Mouse (Mus musculus) intestine, postnatal 0 days (tissue): ENCODE data around the gene Syt13. TPM values are rescaled to one million over a fixed set of nuclear protein-coding genes. Genes with fewer than 3 reads are reported as not detected.

Source experiments
- ATAC-seq: fragments of 200-750 bp; cut with Nextera tagmentation; 2 replicates; pipeline ENCODE4 v1.8.0; 2017; ENCODE audit warnings: mild to moderate bottlenecking, moderate TSS enrichment, moderate library complexity
- H3K27ac ChIP-seq: fragments of 300-500 bp; sonication (generic); 2 replicates; pipeline ENCODE4 v1.5.1; 2014; ENCODE audit warnings: mild to moderate bottlenecking, low read depth, low read length, moderate library complexity
- H3K27me3 ChIP-seq: fragments of 300-500 bp; sonication (generic); replicated peaks from 2 replicates; pipeline ENCODE4 v1.6.1; 2014; ENCODE audit warnings: low read length, mixed read lengths; ENCODE audit not compliant: control insufficient read depth, insufficient read depth
- H3K36me3 ChIP-seq: fragments of 300-500 bp; sonication (generic); 2 replicates; pipeline ENCODE4 v1.6.1; 2014; ENCODE audit warnings: mild to moderate bottlenecking, moderate library complexity; ENCODE audit not compliant: control insufficient read depth, insufficient read depth
- H3K4me1 ChIP-seq: fragments of 300-500 bp; sonication (generic); replicated peaks from 2 replicates; pipeline ENCODE4 v1.6.1; 2014; ENCODE audit warnings: antibody characterized with exemption, low read length, mixed read lengths; ENCODE audit not compliant: control insufficient read depth, insufficient read depth
- H3K4me2 ChIP-seq: fragments of 300-500 bp; sonication (generic); replicated peaks from 2 replicates; pipeline ENCODE4 v1.6.1; 2014; ENCODE audit warnings: low read depth, mild to moderate bottlenecking, moderate library complexity
- H3K4me3 ChIP-seq: fragments of 300-500 bp; sonication (generic); 2 replicates; pipeline ENCODE4 v1.5.1; 2014; ENCODE audit warnings: low read depth, low read length
- H3K9ac ChIP-seq: fragments of 300-500 bp; sonication (generic); 2 replicates; pipeline ENCODE4 v1.6.1; 2014; ENCODE audit warnings: mild to moderate bottlenecking, low read depth, low read length
- H3K9me3 ChIP-seq: fragments of 300-500 bp; sonication (generic); 2 replicates; pipeline ENCODE4 v1.6.1; 2016; ENCODE audit warnings: mixed run types; ENCODE audit not compliant: control insufficient read depth
- CTCF ChIP-seq: sonication (generic); IDR thresholded peaks from 2 replicates; pipeline ENCODE4 v1.5.1; 2016; ENCODE audit warnings: low read depth, mild to moderate bottlenecking, control low read depth, antibody characterized with exemption, moderate library complexity
- WGBS: fragments of 180-500 bp; shearing (Covaris S2); extraction: QIAGEN DNeasy Blood & Tissue Kit; methylation state at CpG from one replicate; pipeline ENCODE4 v1.1.7; 2014; 5-methylcytosine and 5-hydroxymethylcytosine counted together
- polyA plus RNA-seq: library from polyadenylated mRNA; unstranded; fragments of >200 nt; fragmentation: Nextera tagmentation; extraction: Ambion mirVana; gene quantifications from 2 replicates; pipeline ENCODE4 v1.2.1, GENCODE M21; 2015

The Syt13 gene
- polyA plus RNA-seq, 1 experiment from 2014 or later, result 2.5 TPM

DNA sequence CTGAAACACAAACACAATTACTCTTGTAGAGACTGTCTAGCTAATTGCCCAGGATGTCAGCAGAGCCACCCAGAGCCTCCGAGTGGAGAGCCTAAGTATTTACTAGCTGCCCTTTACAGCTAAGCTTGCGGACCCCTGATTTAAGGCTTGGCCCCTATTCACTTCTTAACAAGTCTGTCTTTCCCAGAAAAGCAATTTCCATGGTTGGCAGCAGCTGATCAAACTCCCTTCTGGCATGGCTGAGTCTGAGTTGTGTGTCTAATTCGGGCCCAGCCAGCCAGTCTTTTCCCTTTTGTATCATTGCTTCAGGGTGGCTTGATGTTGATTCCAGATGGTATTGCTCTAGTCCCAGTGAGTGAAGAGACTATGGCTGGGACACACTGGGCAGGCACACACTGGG, 37.4 kb upstream of the Syt13 start:
- H3K9ac ChIP-seq, result no peak overlapping the region
- 76% methylated on average over 3 of the region's 3 CpGs for WGBS
- H3K4me1 ChIP-seq, result no peaks in the 10 kb centered on the region
- no peak overlapping the region for H3K27ac ChIP-seq
- H3K9me3 ChIP-seq, result no peaks in the 10 kb centered on the region
- no peak overlapping the region for H3K4me3 ChIP-seq
- no peak for TF ChIP-seq CTCF
- H3K4me2 ChIP-seq, result no peak overlapping the region
- no peak for ATAC-seq
- no peaks in the 10 kb centered on the region for H3K36me3 ChIP-seq
- no peaks in the 10 kb centered on the region for H3K27me3 ChIP-seq

DNA sequence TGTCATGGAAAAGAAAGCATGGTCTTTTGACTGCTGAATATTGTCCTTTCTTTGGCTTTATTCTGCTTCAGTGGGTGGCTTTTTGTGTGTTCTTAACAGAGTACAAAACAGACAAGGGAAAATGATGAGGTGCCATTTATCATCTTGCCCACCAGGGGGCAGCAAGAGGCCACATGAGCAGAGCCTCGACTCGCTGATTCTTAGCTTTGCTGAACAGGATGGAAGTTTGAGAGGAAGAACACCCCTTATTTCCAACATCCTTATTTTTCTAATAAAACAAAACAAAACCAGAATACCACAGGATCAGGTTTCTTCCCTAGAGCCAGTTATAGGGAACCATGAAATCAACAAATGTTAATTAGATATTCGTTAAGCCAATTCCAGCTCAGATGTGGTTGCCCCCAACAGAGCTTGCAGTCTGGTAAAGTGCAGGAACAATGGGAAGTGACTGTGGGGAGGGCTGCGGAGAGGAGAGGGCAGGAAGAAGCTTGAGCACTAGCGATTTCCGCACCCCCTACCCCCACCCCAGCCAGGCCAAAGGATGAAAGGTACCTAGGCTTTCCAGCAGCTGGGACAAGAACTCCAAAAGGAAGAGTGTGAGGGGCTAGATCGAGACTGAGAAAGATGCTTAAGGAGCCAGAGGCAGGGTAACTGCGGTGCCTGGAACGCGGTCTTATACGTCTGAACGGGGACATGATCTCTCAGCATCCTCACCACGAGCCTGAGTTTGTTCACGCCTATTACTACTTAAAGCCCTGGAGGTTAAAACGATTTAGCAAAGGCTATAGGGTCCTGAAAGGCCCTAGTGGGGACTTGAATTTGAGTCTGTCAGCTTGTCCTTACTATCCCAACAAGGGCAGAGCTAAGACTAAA, 31.6 kb upstream of the Syt13 start:
- no peaks in the 10 kb centered on the region; the same call in 1 of the 2 replicates for H3K27me3 ChIP-seq
- 8% methylated on average over 15 of the region's 15 CpGs for WGBS
- H3K4me3 ChIP-seq, result no peak overlapping the region
- H3K9ac ChIP-seq, result no peak overlapping the region
- TF ChIP-seq CTCF, result peak; percentile 94
- H3K27ac ChIP-seq, result no peak overlapping the region
- no peaks in the 10 kb centered on the region for H3K4me1 ChIP-seq
- H3K9me3 ChIP-seq, result no peaks in the 10 kb centered on the region
- no peak for ATAC-seq
- no peak overlapping the region for H3K4me2 ChIP-seq
- H3K36me3 ChIP-seq, result no peaks in the 10 kb centered on the region

DNA sequence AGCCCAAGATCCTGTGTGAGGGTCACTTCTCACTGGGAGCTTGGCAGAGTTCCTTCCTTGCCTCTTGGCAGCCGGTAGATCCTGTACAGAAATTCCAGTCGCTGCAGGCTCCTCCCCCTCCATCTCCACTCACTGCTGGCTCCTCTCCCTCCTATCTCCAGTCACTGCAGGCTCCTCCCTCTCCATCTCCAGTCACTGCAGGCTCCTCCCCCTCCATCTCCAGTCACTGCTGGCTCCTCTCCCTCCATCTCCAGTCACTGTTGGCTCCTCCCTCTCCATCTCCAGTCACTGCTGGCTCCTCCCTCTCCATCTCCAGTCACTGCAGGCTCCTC, 31.0 kb upstream of the Syt13 start:
- Histone ChIP-seq H3K36me3 (no peaks in the 10 kb centered on the region), H3K9ac (no peak overlapping the region), H3K4me2 (no peak overlapping the region), H3K4me1 (no peaks in the 10 kb centered on the region), H3K27ac (no peak overlapping the region), H3K9me3 (no peaks in the 10 kb centered on the region), H3K27me3 (no peaks in the 10 kb centered on the region; the same call in 1 of the 2 replicates), H3K4me3 (no peak overlapping the region)
- TF ChIP-seq CTCF, result no peak
- ATAC-seq, result no peak
- 4% methylated on average over 2 of the region's 2 CpGs for WGBS

DNA sequence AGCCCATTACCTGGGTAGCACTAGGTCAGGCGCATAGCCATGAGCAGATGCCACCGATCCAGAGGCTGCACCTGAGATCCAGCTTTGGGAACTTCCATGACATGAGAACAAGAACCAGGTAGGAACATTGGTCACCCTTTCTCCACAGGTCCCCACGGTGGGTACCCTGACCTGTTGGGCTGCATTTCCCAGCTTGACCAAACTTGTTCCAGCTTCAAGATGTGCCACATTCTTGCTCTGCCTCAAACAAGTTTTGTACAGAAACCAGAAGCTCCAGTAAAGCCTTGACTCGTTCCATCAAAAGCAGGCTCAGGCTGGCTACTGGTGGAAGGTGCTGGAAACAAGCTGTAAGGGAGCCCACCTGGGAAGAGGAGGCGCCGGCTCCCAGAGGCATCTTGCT, 29.9 kb upstream of the Syt13 start:
- Histone ChIP-seq H3K4me2 (no peak overlapping the region), H3K9me3 (no peaks in the 10 kb centered on the region), H3K4me1 (no peaks in the 10 kb centered on the region), H3K9ac (no peak overlapping the region), H3K27me3 (no peaks in the 10 kb centered on the region; the same call in 1 of the 2 replicates), H3K4me3 (no peak overlapping the region), H3K36me3 (no peaks in the 10 kb centered on the region), H3K27ac (no peak overlapping the region)
- ATAC-seq, result no peak
- no peak for TF ChIP-seq CTCF
- WGBS, result 87% methylated on average over 6 of the region's 6 CpGs

DNA sequence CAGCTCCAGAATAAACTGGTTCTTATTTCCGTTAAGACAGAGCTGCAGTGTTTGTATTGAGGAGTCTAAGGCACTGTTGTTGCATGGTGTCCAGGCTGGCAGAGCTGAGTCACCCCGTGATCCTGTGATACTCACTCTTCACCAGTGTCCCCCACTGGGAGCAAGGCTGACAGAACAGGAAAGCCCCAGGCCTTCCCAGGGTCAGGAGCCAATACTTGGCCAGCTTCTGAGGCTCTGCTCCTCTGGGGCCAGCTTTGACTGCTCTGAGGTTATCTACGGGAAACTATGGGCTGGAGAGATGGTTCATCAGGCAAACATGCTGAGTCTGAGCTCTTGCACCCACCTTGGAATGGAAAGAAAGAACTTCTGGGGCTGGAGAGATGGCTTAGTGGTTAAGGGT, 28.0 kb upstream of the Syt13 start:
- H3K27me3 ChIP-seq, result no peaks in the 10 kb centered on the region; the same call in 1 of the 2 replicates
- H3K27ac ChIP-seq, result no peak overlapping the region
- no peaks in the 10 kb centered on the region for H3K9me3 ChIP-seq
- 67% methylated on average over 3 of the region's 3 CpGs for WGBS
- no peak overlapping the region for H3K4me3 ChIP-seq
- no peaks in the 10 kb centered on the region for H3K4me1 ChIP-seq
- no peak for ATAC-seq
- no peak for TF ChIP-seq CTCF
- H3K4me2 ChIP-seq, result no peak overlapping the region
- no peak overlapping the region for H3K9ac ChIP-seq
- H3K36me3 ChIP-seq, result no peaks in the 10 kb centered on the region

DNA sequence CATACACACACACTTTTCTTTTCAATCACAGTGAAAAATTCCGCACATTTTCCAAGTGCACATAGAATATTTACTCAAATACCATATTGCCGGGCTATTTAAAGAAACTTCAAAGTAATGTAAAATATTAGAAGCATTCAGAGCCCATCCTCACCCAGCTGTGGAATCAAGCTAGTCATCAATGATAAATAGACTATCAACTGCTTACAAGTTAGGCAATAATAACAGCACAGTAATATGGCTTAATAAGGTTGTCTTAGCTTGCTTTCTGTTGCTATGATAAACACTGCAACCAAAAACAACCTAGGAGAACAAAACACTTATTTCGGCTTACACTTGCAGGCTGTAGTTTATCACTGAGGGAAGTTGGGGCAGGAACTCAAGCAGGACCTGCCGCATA, 22.4 kb upstream of the Syt13 start:
- no peak for TF ChIP-seq CTCF
- H3K27ac ChIP-seq, result no peak overlapping the region
- no peak overlapping the region for H3K9ac ChIP-seq
- H3K36me3 ChIP-seq, result no peaks in the 10 kb centered on the region
- 72% methylated on average over 4 of the region's 4 CpGs for WGBS
- no peak overlapping the region for H3K4me3 ChIP-seq
- ATAC-seq, result no peak
- no peaks in the 10 kb centered on the region for H3K27me3 ChIP-seq
- no peaks in the 10 kb centered on the region for H3K4me1 ChIP-seq
- H3K9me3 ChIP-seq, result no peaks in the 10 kb centered on the region
- no peak overlapping the region for H3K4me2 ChIP-seq
